Mouse (Mus musculus): ENCODE measurements around the gene Tmem132b.

The Tmem132b gene

GRCm38 (mm10) chr5:125792643-125793042 lies 261.1 kb downstream of the Tmem132b start:
- no peak for DNase-seq

GRCm38 (mm10) chr5:125794318-125794717 lies 262.7 kb downstream of the Tmem132b start:
- DNase-seq: no peak

GRCm38 (mm10) chr5:125799622-125800021 lies 268.0 kb downstream of the Tmem132b start:
- no peak for DNase-seq

- DNase-seq: no peak
Measured at GRCm38 (mm10) chr5:125800025-125800424, 268.5 kb downstream of the Tmem132b start.

- DNase-seq: no peak
Measured at GRCm38 (mm10) chr5:125802801-125803200, 271.2 kb downstream of the Tmem132b start.

GRCm38 (mm10) chr5:125805327-125805726 lies 273.8 kb downstream of the Tmem132b start:
- no peak for DNase-seq

GRCm38 (mm10) chr5:125807861-125808260 lies 276.3 kb downstream of the Tmem132b start:
- DNase-seq: no peak

GRCm38 (mm10) chr5:125829342-125829741 lies 297.8 kb downstream of the Tmem132b start:
- no peak for DNase-seq

GRCm38 (mm10) chr5:125835890-125836289 lies 304.3 kb downstream of the Tmem132b start:
- DNase-seq: no peak

GRCm38 (mm10) chr5:125836761-125837160 lies 305.2 kb downstream of the Tmem132b start:
- no peak for DNase-seq

Measured in lung, adult 18-20 months (tissue).